Mouse (Mus musculus) MEL (cell line): ENCODE results near the gene Far2. TPM values are rescaled to one million over a fixed set of nuclear protein-coding genes. Genes with fewer than 3 reads are reported as not detected.

Experiments used
- DNase-seq: peaks from one replicate; pipeline ENCODE4 v3.0.0; 2011; ENCODE audit warnings: low read depth, low spot score
- H3K27ac ChIP-seq: 2 replicates; pipeline ENCODE4 v1.5.1; 2012; ENCODE audit warnings: low read depth, mild to moderate bottlenecking, control low read depth, low read length, moderate library complexity; ENCODE audit not compliant: control insufficient read depth
- H3K27me3 ChIP-seq, 2 experiments: fragments of 150-350 bp in 1 of 2; sonication (generic) in 1 of 2; 2 replicates each; pipeline ENCODE4 v1.6.1; 2012; ENCODE audit warnings: low read length in 2 of 2, mild to moderate bottlenecking in 2 of 2, improper control_type of control experiment in 1 of 2, moderate library complexity in 1 of 2; ENCODE audit not compliant: insufficient read depth in 2 of 2, control insufficient read depth in 1 of 2
- H3K36me3 ChIP-seq, 2 experiments: 2 replicates each; pipeline ENCODE4 v1.6.1; 2012 to 2014; ENCODE audit warnings: low read length in 2 of 2, improper control_type of control experiment in 1 of 2, inconsistent platforms in 1 of 2, mild to moderate bottlenecking in 1 of 2; ENCODE audit not compliant: insufficient read depth in 2 of 2, control insufficient read depth in 1 of 2
- H3K4me1 ChIP-seq, 2 experiments: fragments of 150-350 bp in 1 of 2; sonication (generic) in 1 of 2; 2 replicates each; pipeline ENCODE4 v1.6.1; 2012; ENCODE audit warnings: low read length in 2 of 2, improper control_type of control experiment in 1 of 2, mild to moderate bottlenecking in 1 of 2; ENCODE audit not compliant: insufficient read depth in 2 of 2, control insufficient read depth in 1 of 2
- H3K4me3 ChIP-seq, 2 experiments: fragments of 150-350 bp in 1 of 2; sonication (generic) in 1 of 2; 2 replicates each; pipeline ENCODE4 v1.5.1; 2012; ENCODE audit warnings: low read depth in 2 of 2, low read length in 2 of 2, mild to moderate bottlenecking in 2 of 2, moderate library complexity in 2 of 2, control low read depth in 1 of 2, improper control_type of control experiment in 1 of 2; ENCODE audit not compliant: control insufficient read depth in 1 of 2, insufficient read depth in 1 of 2
- H3K79me2 ChIP-seq: 2 replicates; pipeline ENCODE4 v1.6.1; 2012; ENCODE audit warnings: mild to moderate bottlenecking, low read length, moderate library complexity; ENCODE audit not compliant: control insufficient read depth, poor library complexity, insufficient read depth
- H3K9ac ChIP-seq: 2 replicates; pipeline ENCODE4 v1.6.1; 2012; ENCODE audit warnings: low read depth, mild to moderate bottlenecking, control low read depth, low read length, moderate library complexity; ENCODE audit not compliant: control insufficient read depth, poor library complexity, severe bottlenecking
- H3K9me3 ChIP-seq: fragments of 150-350 bp; sonication (generic); replicated peaks from 2 replicates; pipeline ENCODE4 v1.6.1; 2012; ENCODE audit warnings: mild to moderate bottlenecking, low read length, improper control_type of control experiment, moderate library complexity; ENCODE audit not compliant: insufficient read depth
- CHD1 ChIP-seq: IDR thresholded peaks from 2 replicates; pipeline ENCODE4 v1.6.1; 2012; ENCODE audit warnings: low read depth, mild to moderate bottlenecking, inconsistent platforms, low read length, improper control_type of control experiment
- CHD2 ChIP-seq: IDR thresholded peaks from 2 replicates; pipeline ENCODE4 v1.6.1; 2011; ENCODE audit warnings: low read length, improper control_type of control experiment
- CTCF ChIP-seq, 3 experiments: IDR thresholded peaks in 2 of 3; conservative IDR thresholded peaks in 1 of 3; 2 replicates each; pipeline ENCODE4 v1.5.1; 2011 to 2012; ENCODE audit warnings: low read length in 3 of 3, low read depth in 2 of 3, mild to moderate bottlenecking in 2 of 3, improper control_type of control experiment in 1 of 3, inconsistent platforms in 1 of 3, mixed read lengths in 1 of 3, moderate library complexity in 1 of 3; ENCODE audit not compliant: control insufficient read depth in 1 of 3, insufficient read depth in 1 of 3, poor library complexity in 1 of 3, severe bottlenecking in 1 of 3
- E2F4 ChIP-seq: IDR thresholded peaks from 2 replicates; pipeline ENCODE4 v1.6.1; 2011; ENCODE audit warnings: low read depth, low read length, improper control_type of control experiment, borderline replicate concordance
- ELF1 ChIP-seq: IDR thresholded peaks from 2 replicates; pipeline ENCODE4 v1.6.1; 2014; ENCODE audit warnings: low read depth, mild to moderate bottlenecking, inconsistent platforms, low read length, improper control_type of control experiment, moderate library complexity
- EP300 ChIP-seq, 2 experiments: IDR thresholded peaks; 2 replicates each; pipeline ENCODE4 v1.6.1; 2011; ENCODE audit warnings: improper control_type of control experiment in 2 of 2, low read length in 2 of 2, low read depth in 1 of 2, mild to moderate bottlenecking in 1 of 2
- ETS1 ChIP-seq: IDR thresholded peaks from 2 replicates; pipeline ENCODE4 v1.6.1; 2012; ENCODE audit warnings: low read depth, mild to moderate bottlenecking, inconsistent platforms, low read length, improper control_type of control experiment, moderate library complexity
- GABPA ChIP-seq: IDR thresholded peaks from 2 replicates; pipeline ENCODE4 v1.6.1; 2012; ENCODE audit warnings: low read depth, mild to moderate bottlenecking, inconsistent platforms, low read length, improper control_type of control experiment, moderate library complexity
- HCFC1 ChIP-seq: IDR thresholded peaks from 2 replicates; pipeline ENCODE4 v1.6.1; 2012; ENCODE audit warnings: low read depth, mild to moderate bottlenecking, inconsistent platforms, low read length, improper control_type of control experiment, moderate library complexity
- JUND ChIP-seq: IDR thresholded peaks from 2 replicates; pipeline ENCODE4 v1.6.1; 2011; ENCODE audit warnings: low read depth, mild to moderate bottlenecking, improper control_type of control experiment, low read length
- KAT2A ChIP-seq: conservative IDR thresholded peaks from 2 replicates; pipeline ENCODE4 v1.6.1; 2012; ENCODE audit warnings: low read depth, low read length, improper control_type of control experiment, inconsistent platforms
- MAX ChIP-seq: IDR thresholded peaks from 2 replicates; pipeline ENCODE4 v1.6.1; 2011; ENCODE audit warnings: low read length, improper control_type of control experiment
- NELFE ChIP-seq: IDR thresholded peaks from 2 replicates; pipeline ENCODE4 v1.6.1; 2011; ENCODE audit warnings: low read depth, low read length, improper control_type of control experiment
- NRF1 ChIP-seq: IDR thresholded peaks from 2 replicates; pipeline ENCODE4 v1.6.1; 2014; ENCODE audit warnings: low read depth, mild to moderate bottlenecking, inconsistent platforms, low read length, improper control_type of control experiment, moderate library complexity; ENCODE audit not compliant: poor library complexity, insufficient read depth, severe bottlenecking
- POLR2AphosphoS5 ChIP-seq: IDR thresholded peaks from 2 replicates; pipeline ENCODE4 v1.6.1; 2012; ENCODE audit warnings: low read depth, borderline replicate concordance, mild to moderate bottlenecking, inconsistent platforms, low read length, moderate library complexity, mixed read lengths
- RAD21 ChIP-seq: IDR thresholded peaks from 2 replicates; pipeline ENCODE4 v1.6.1; 2011; ENCODE audit warnings: mild to moderate bottlenecking, low read depth, low read length, improper control_type of control experiment
- SMC3 ChIP-seq: IDR thresholded peaks from 2 replicates; pipeline ENCODE4 v1.6.1; 2011; ENCODE audit warnings: low read depth, low read length, improper control_type of control experiment
- TAL1 ChIP-seq: IDR thresholded peaks from 2 replicates; pipeline ENCODE4 v1.6.1; 2012; ENCODE audit warnings: mild to moderate bottlenecking, inconsistent platforms, low read length, moderate library complexity, mixed read lengths
- TCF12 ChIP-seq: IDR thresholded peaks from 2 replicates; pipeline ENCODE4 v1.6.1; 2014; ENCODE audit warnings: low read depth, mild to moderate bottlenecking, inconsistent platforms, low read length, improper control_type of control experiment, moderate library complexity
- USF1 ChIP-seq: IDR thresholded peaks from 2 replicates; pipeline ENCODE4 v1.6.1; 2014; ENCODE audit warnings: low read depth, mild to moderate bottlenecking, inconsistent platforms, low read length, improper control_type of control experiment, moderate library complexity
- ZKSCAN1 ChIP-seq: IDR thresholded peaks from 2 replicates; pipeline ENCODE4 v1.6.1; 2012; ENCODE audit warnings: low read depth, mild to moderate bottlenecking, inconsistent platforms, low read length, improper control_type of control experiment, moderate library complexity
- ZMIZ1 ChIP-seq: IDR thresholded peaks from 2 replicates; pipeline ENCODE4 v1.6.1; 2012; ENCODE audit warnings: low read depth, mild to moderate bottlenecking, inconsistent platforms, low read length, improper control_type of control experiment, moderate library complexity
- polyA plus RNA-seq, 2 experiments: library from polyadenylated mRNA; stranded (reverse) in 1 of 2; unstranded in 1 of 2; fragments of >175 nt in 1 of 2; fragments of >200 nt in 1 of 2; gene quantifications; 2 replicates each; pipeline versions ENCODE4 v1.2.1 to v1.2.4; 2012; ENCODE audit warnings: low replicate concordance in 2 of 2, low read depth in 1 of 2; ENCODE audit not compliant: insufficient read length in 2 of 2, insufficient read depth in 1 of 2, missing spikeins in 1 of 2
- total RNA-seq: library from RNA; depleted of rRNA; stranded (reverse); fragments of 300-350 nt; gene quantifications from 2 replicates; pipeline ENCODE4 v1.2.3, GENCODE M21; 2012

Gene Far2
- total and polyA plus RNA-seq, 3 experiments = 0.81 to 2.8 TPM; not detected in 1

DNA sequence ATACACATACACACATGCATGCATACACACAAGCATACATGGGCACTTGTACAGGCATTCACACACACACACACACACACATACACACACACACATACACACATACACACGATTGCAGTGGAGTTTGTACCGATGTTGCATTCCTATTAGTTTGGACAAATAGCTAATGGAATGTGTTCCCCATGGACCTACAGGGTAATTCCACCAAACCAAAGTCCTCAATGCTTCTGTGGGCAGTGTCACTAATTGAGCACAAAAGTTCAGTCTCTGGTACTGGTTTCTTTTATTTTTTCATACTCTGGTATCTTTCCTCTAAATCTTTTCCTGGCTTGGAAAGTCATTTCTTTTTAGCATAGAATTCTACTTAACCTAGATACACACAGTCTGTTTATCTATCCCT is 36.8 kb downstream of the Far2 start:
- TF ChIP-seq GABPA (no peak), CTCF (IDR thresholded peaks at IDR 0.05 in 2 of 3, conservative IDR thresholded peaks at IDR 0.05 in 1 of 3; ENCODE audit: control insufficient read depth in 1 of 3, insufficient read depth in 1 of 3, low read depth in 2 of 3, low read length in 3 of 3, poor library complexity in 1 of 3, severe bottlenecking in 1 of 3) (no peak), TAL1 (no peak), ELF1 (no peak), NRF1 (no peak), CHD2 (no peak), TCF12 (no peak), MAX (no peak), NELFE (no peak), RAD21 (no peak), KAT2A (no peak), E2F4 (no peak), ZMIZ1 (no peak), SMC3 (no peak), CHD1 (no peak), ZKSCAN1 (no peak), ETS1 (no peak)
- H3K4me3 ChIP-seq = no peak overlapping the region
- no peaks in the 10 kb centered on the region for H3K27me3 ChIP-seq
- no peak overlapping the region for H3K9ac ChIP-seq
- H3K79me2 ChIP-seq = no peaks in the 10 kb centered on the region
- H3K27ac ChIP-seq = no peak overlapping the region
- H3K36me3 ChIP-seq = no peaks in the 10 kb centered on the region
- DNase-seq = no peak
- H3K4me1 ChIP-seq = no peaks in the 10 kb centered on the region
- H3K9me3 ChIP-seq = no peaks in the 10 kb centered on the region

DNA sequence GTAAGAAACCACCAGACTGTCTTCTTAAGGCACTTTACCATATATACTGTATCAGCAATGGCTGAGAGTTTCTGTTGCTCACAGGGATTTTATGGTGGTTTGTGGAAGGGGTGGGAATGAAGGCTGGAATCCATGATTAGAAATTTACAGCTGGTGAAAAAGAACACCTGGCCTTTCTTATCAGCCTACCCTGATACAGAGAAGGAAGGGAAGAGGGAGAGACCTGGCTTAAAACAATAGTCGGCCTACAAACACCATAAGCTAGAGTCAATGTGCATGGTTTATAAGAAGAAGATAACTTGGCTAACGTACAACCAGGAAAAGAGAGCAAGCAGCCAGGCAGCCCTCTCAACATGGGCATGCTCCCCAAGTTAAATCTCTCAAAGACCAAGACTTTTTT is 37.3 kb downstream of the Far2 start:
- no peak for TF ChIP-seq USF1
- no peak for TF ChIP-seq HCFC1
- TF ChIP-seq POLR2AphosphoS5 = no peak
- no peak for TF ChIP-seq NRF1
- no peak for TF ChIP-seq MAX
- TF ChIP-seq JUND = no peak
- no peak for TF ChIP-seq TCF12
- no peak for TF ChIP-seq EP300 (IDR thresholded peaks at IDR 0.05; ENCODE audit: low read depth in 1 of 2, low read length in 2 of 2)
- TF ChIP-seq CHD1 = no peak
- Histone ChIP-seq H3K36me3 (no peaks in the 10 kb centered on the region), H3K9ac (no peak overlapping the region), H3K4me1 (no peaks in the 10 kb centered on the region), H3K9me3 (no peaks in the 10 kb centered on the region), H3K79me2 (no peaks in the 10 kb centered on the region), H3K27me3 (no peaks in the 10 kb centered on the region), H3K4me3 (no peak overlapping the region), H3K27ac (no peak overlapping the region)
- DNase-seq = no peak
